Mouse (Mus musculus) cortical plate, adult 2 months (tissue): ENCODE measurements around the gene Vrk3. TPM values are rescaled to one million over a fixed set of nuclear protein-coding genes. Genes with fewer than 3 reads are reported as not detected.

Experiments used
- H3K27ac ChIP-seq: fragments of 200-500 bp; 2 replicates; pipeline ENCODE4 v1.5.1; 2012; ENCODE audit warnings: low read length, control low read depth, inconsistent platforms; ENCODE audit not compliant: insufficient read depth
- H3K4me1 ChIP-seq: fragments of 200-500 bp; 2 replicates; pipeline ENCODE4 v1.6.1; 2011; ENCODE audit warnings: low read length; ENCODE audit not compliant: control insufficient read depth, insufficient read depth
- H3K4me3 ChIP-seq: fragments of 200-500 bp; 2 replicates; pipeline ENCODE4 v1.5.1; 2011; ENCODE audit warnings: mild to moderate bottlenecking, low read length, control low read depth; ENCODE audit not compliant: insufficient read depth
- CTCF ChIP-seq: fragments of 200-500 bp; IDR thresholded peaks from 2 replicates; pipeline ENCODE4 v1.5.1; 2011; ENCODE audit warnings: mild to moderate bottlenecking, control low read depth, low read length; ENCODE audit not compliant: insufficient read depth; ENCODE audit errors: extremely low read depth
- POLR2A ChIP-seq: fragments of 200-500 bp; IDR thresholded peaks from 2 replicates; pipeline ENCODE4 v1.6.1; 2011; ENCODE audit warnings: mild to moderate bottlenecking, low read length, control low read depth; ENCODE audit not compliant: insufficient read depth; ENCODE audit errors: extremely low read depth
- polyA plus RNA-seq: library from polyadenylated mRNA; depleted of rRNA; stranded (reverse); fragments of >200 nt; gene quantifications from 2 replicates; pipeline ENCODE4 v1.2.3, GENCODE M21; 2012; rRNA removed

The Vrk3 gene
- polyA plus RNA-seq, 1 experiment, result 35.7 TPM

DNA sequence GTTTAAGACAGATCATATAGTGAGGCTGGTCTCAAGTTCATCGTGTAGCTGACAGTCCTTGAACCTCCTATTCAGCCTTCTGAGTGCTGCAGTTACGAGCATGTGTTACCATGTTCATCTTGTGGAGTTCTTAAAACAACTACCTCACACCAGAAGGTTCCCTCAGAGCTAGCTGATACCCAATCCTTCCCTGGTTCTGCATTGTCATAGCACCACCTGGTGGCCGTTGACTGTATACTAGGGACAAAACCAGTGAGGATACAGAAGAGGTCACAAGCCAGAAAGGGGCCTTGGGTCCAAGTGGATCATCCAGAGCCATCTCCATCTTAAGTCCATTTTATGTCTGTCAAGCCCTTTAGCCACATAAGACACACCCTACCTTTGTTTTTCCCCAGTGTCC, 76.7 kb downstream of the Vrk3 start:
- peaks cover under 1% of the 10 kb centered on the region; the same call in 1 of the 2 replicates for H3K4me1 ChIP-seq
- TF ChIP-seq CTCF (peak; percentile 94), POLR2A (no peak)
- H3K27ac ChIP-seq, result no peak overlapping the region
- H3K4me3 ChIP-seq, result no peak overlapping the region

DNA sequence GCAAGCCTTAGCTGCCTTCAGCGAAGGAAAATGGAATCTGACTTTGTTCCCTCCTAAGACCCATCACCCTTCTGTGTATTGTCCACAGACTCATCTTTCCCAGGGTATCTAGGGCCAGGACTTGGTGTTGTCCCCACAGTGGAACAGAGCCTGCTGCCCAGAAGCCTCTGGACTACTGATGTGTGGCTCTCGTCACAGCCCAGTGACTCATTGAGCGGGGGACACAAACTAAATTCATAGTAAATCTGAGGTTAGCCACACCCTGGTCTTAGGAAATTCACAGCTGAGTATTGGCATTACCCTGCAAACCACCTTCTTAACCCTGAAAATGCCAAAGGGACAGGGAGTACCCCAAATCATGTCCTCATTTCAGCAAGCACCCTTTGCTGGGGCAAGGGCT, 78.6 kb downstream of the Vrk3 start:
- Histone ChIP-seq H3K4me1 (no peaks in the 10 kb centered on the region; the same call in 1 of the 2 replicates), H3K27ac (no peak overlapping the region), H3K4me3 (no peak overlapping the region)
- no peak for TF ChIP-seq POLR2A
- TF ChIP-seq CTCF, result no peak

Other genes with a start within 250 kb of the Vrk3 start
- 0.04 and 0.06 TPM in 2 replicates for gene Mybpc2, start 223.8 kb upstream of the Vrk3 start, polyA plus RNA-seq
- gene Spib, start 216.3 kb upstream of the Vrk3 start, polyA plus RNA-seq, result 0.08 and 0.27 TPM in 2 replicates
- 11.1 and 11.6 TPM in 2 replicates for gene Pold1, start 199.6 kb upstream of the Vrk3 start, polyA plus RNA-seq
- 89.5 and 89.6 TPM in 2 replicates for gene Nr1h2, start 194.5 kb upstream of the Vrk3 start, polyA plus RNA-seq
- gene Napsa, start 176.0 kb upstream of the Vrk3 start, polyA plus RNA-seq, result 0.26 and 0.61 TPM in 2 replicates
- 54.9 and 62.0 TPM in 2 replicates for gene Kcnc3, start 157.7 kb upstream of the Vrk3 start, polyA plus RNA-seq
- gene Myh14, start 77.6 kb upstream of the Vrk3 start, polyA plus RNA-seq, result 15.9 and 17.4 TPM in 2 replicates
- not detected in 2 replicates for gene Izumo2, start 39.7 kb upstream of the Vrk3 start, polyA plus RNA-seq
- 0.40 TPM in 2 replicates for gene Zfp473, start 2.6 kb downstream of the Vrk3 start, polyA plus RNA-seq
- 28.8 and 29.6 TPM in 2 replicates for gene Nup62, start 67.7 kb downstream of the Vrk3 start, polyA plus RNA-seq
- gene Il4i1, start 68.0 kb downstream of the Vrk3 start, polyA plus RNA-seq, result 1.9 and 2.3 TPM in 2 replicates
- 15.9 and 17.5 TPM in 2 replicates for gene Atf5, start 68.2 kb downstream of the Vrk3 start, polyA plus RNA-seq
- 97.5 and 101 TPM in 2 replicates for gene Akt1s1, start 100.6 kb downstream of the Vrk3 start, polyA plus RNA-seq
- gene Tbc1d17, start 100.7 kb downstream of the Vrk3 start, polyA plus RNA-seq, result 95.0 and 99.8 TPM in 2 replicates
- gene Pnkp, start 108.7 kb downstream of the Vrk3 start, polyA plus RNA-seq, result 35.6 and 40.8 TPM in 2 replicates
- 359 and 377 TPM in 2 replicates for gene Ptov1, start 121.4 kb downstream of the Vrk3 start, polyA plus RNA-seq
- 121 and 129 TPM in 2 replicates for gene Med25, start 144.3 kb downstream of the Vrk3 start, polyA plus RNA-seq
- gene Fuz, start 147.7 kb downstream of the Vrk3 start, polyA plus RNA-seq, result 28.6 and 30.7 TPM in 2 replicates
- 241 and 247 TPM in 2 replicates for gene Ap2a1, start 181.1 kb downstream of the Vrk3 start, polyA plus RNA-seq
- 1.5 and 2.0 TPM in 2 replicates for gene Tsks, start 194.8 kb downstream of the Vrk3 start, polyA plus RNA-seq
- 154 and 164 TPM in 2 replicates for gene Cpt1c, start 226.4 kb downstream of the Vrk3 start, polyA plus RNA-seq
- gene Prmt1, start 238.2 kb downstream of the Vrk3 start, polyA plus RNA-seq, result 162 and 169 TPM in 2 replicates
- gene Irf3, start 249.2 kb downstream of the Vrk3 start, polyA plus RNA-seq, result 82.4 and 87.4 TPM in 2 replicates